Mouse (Mus musculus): ENCODE measurements around the gene 4921530L21Rik.

Gene 4921530L21Rik

GRCm38 (mm10) chr14:95880954-95881353 is at the start of gene 4921530L21Rik:
TSS of gene 4921530L21Rik (plus strand) at chr14:95881254.
- DNase-seq (ENCODE audit: low spot score): no peak

- no peak for DNase-seq (ENCODE audit: low spot score)
Measured at GRCm38 (mm10) chr14:95833866-95834265, 47.2 kb upstream of the 4921530L21Rik start.

- no peak for DNase-seq (ENCODE audit: low spot score)
Measured at GRCm38 (mm10) chr14:95862981-95863380, 18.1 kb upstream of the 4921530L21Rik start.

GRCm38 (mm10) chr14:95865676-95866416 is 15.2 kb upstream of the 4921530L21Rik start:
- DNase-seq (ENCODE audit: low spot score): no peak

- no peak for DNase-seq (ENCODE audit: low spot score)
Measured at GRCm38 (mm10) chr14:95872020-95872419, 9.0 kb upstream of the 4921530L21Rik start.

GRCm38 (mm10) chr14:95876785-95877510 is 4.1 kb upstream of the 4921530L21Rik start:
- DNase-seq (ENCODE audit: low spot score): no peak

- no peak for DNase-seq (ENCODE audit: low spot score)
Measured at GRCm38 (mm10) chr14:95877548-95877947, 3.5 kb upstream of the 4921530L21Rik start.

- DNase-seq (ENCODE audit: low spot score): no peak
Measured at GRCm38 (mm10) chr14:95899458-95899857, 18.4 kb downstream of the 4921530L21Rik start.

- DNase-seq (ENCODE audit: low spot score): no peak
Measured at GRCm38 (mm10) chr14:95904591-95905095, 23.6 kb downstream of the 4921530L21Rik start.

GRCm38 (mm10) chr14:95913293-95913692 is 32.2 kb downstream of the 4921530L21Rik start:
- no peak for DNase-seq (ENCODE audit: low spot score)

- no peak for DNase-seq (ENCODE audit: low spot score)
Measured at GRCm38 (mm10) chr14:95926742-95927141, 45.7 kb downstream of the 4921530L21Rik start.

GRCm38 (mm10) chr14:95927810-95928785 is 47.0 kb downstream of the 4921530L21Rik start:
- DNase-seq (ENCODE audit: low spot score): no peak
